Mouse (Mus musculus) bone marrow, adult 2 months (tissue): ENCODE measurements around the gene Cnr2.

ENCODE experiments used
- CTCF ChIP-seq: fragments of 200-500 bp; IDR thresholded peaks from 2 replicates; pipeline ENCODE4 v1.5.1; 2011; ENCODE audit warnings: low read length, control low read depth; ENCODE audit not compliant: control insufficient read depth, insufficient read depth
- POLR2A ChIP-seq: fragments of 200-500 bp; IDR thresholded peaks from 2 replicates; pipeline ENCODE4 v1.6.1; 2011; ENCODE audit warnings: low read depth, mild to moderate bottlenecking, control low read depth, low read length, borderline replicate concordance; ENCODE audit not compliant: control insufficient read depth

DNA sequence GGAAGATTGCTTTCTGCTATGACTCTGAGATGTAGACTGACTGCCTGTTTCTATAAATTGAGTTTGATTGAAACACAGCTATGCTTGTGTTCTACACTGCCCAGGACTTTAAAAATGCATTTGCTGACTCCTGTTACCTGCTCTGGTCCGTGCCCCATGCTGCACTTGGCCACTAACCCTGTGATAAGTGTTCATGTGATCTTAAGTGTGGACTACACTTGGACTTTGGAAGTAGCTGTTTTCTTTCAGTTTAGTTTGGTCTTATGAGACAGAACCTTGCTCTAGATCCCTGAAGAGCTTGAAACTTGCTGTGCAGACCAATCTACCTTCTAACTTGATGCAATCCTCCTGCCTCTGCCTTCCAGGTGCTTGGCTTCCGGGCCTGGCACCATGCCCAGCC, 29.2 kb downstream of the Cnr2 start:
- no peak for TF ChIP-seq CTCF
- no peak for TF ChIP-seq POLR2A
